In genomic region chr7:75755861-75756449, GRCm38 (mm10) we compare ENCODE assay signal across 14 mouse cellular contexts.
DNase-seq lines count a peak whose midpoint lies in the region; ATAC-seq and TF ChIP-seq lines count a peak whose summit lies in the region.
"Had no signal": no experiment of that assay in that cellular context is flagged by ENCODE, and none has a peak within 500 bp of the region (broad histone marks: within the 10 kb centered on the region; RNA-seq: fewer than 3 reads in every experiment).

No protein-coding gene starts in this region.

- peak overlapping the region; percentile 82 for H3K27ac ChIP-seq in hindbrain, embryonic 13.5 days
- H3K27ac ChIP-seq in midbrain, embryonic 15.5 days: peak overlapping the region; percentile 43
- H3K27ac ChIP-seq: embryonic facial prominence, embryonic 10.5 days; heart, embryonic 13.5 days; intestine, embryonic 15.5 days; limb, embryonic 10.5 days; midbrain, embryonic 12.5 days had no signal

- no peak overlapping the region for H3K9ac ChIP-seq in hindbrain, embryonic 13.5 days
- no peak overlapping the region for H3K9ac ChIP-seq in midbrain, embryonic 15.5 days
- H3K9ac ChIP-seq: heart, embryonic 13.5 days; intestine, embryonic 15.5 days; midbrain, embryonic 12.5 days had no signal

- H3K36me3 ChIP-seq in hindbrain, embryonic 13.5 days: peaks cover 7% of the 10 kb centered on the region
- no peaks in the 10 kb centered on the region for H3K36me3 ChIP-seq in midbrain, embryonic 15.5 days (replicated peaks)

- H3K4me3 ChIP-seq in hindbrain, embryonic 13.5 days: no peak overlapping the region
- H3K4me3 ChIP-seq in midbrain, embryonic 15.5 days: no peak overlapping the region
- H3K4me3 ChIP-seq: embryonic facial prominence, embryonic 10.5 days; heart, embryonic 13.5 days; intestine, embryonic 15.5 days; limb, embryonic 10.5 days; midbrain, embryonic 12.5 days had no signal

- H3K9me3 ChIP-seq in hindbrain, embryonic 13.5 days: no peaks in the 10 kb centered on the region
- no peaks in the 10 kb centered on the region for H3K9me3 ChIP-seq in midbrain, embryonic 15.5 days
- H3K9me3 ChIP-seq: embryonic facial prominence, embryonic 10.5 days; intestine, embryonic 15.5 days; limb, embryonic 10.5 days; midbrain, embryonic 12.5 days had no signal

- ATAC-seq in hindbrain, embryonic 13.5 days (ENCODE audit: low FRiP score): peak; percentile 76
- peak; percentile 73 for ATAC-seq in midbrain, embryonic 15.5 days (replicated peaks)
- ATAC-seq: intestine, embryonic 15.5 days had no signal

- peak; percentile 49 for DNase-seq in kidney, adult 11 months
- no peak for DNase-seq in kidney, postnatal 4 days
- DNase-seq in brain, embryonic 14.5 days (ENCODE audit: low read depth): peak; percentile 87
- DNase-seq in adrenal gland, adult (ENCODE audit: inconsistent age in 2 of 2, low spot score in 1 of 2): no peak
- DNase-seq in lung, adult 18-20 months: no peak
- no peak for DNase-seq in layer of hippocampus, postnatal 25 days (ENCODE audit: extremely low spot score in 1 of 2, low spot score in 1 of 2)
- DNase-seq: thymus, postnatal 36 days had no signal

- TF ChIP-seq CTCF in brain, embryonic 14.5 days (IDR thresholded peaks at IDR 0.05; ENCODE audit: borderline replicate concordance, extremely low read depth, insufficient read depth, insufficient read length): no peak

- H3K4me1 ChIP-seq in hindbrain, embryonic 13.5 days (replicated peaks): peaks cover 36% of the 10 kb centered on the region
- no peaks in the 10 kb centered on the region for H3K4me1 ChIP-seq in midbrain, embryonic 15.5 days
- H3K4me1 ChIP-seq: intestine, embryonic 15.5 days had no signal

- no peak overlapping the region for H3K4me2 ChIP-seq in hindbrain, embryonic 13.5 days
- H3K4me2 ChIP-seq in midbrain, embryonic 15.5 days: no peak overlapping the region
- H3K4me2 ChIP-seq: heart, embryonic 13.5 days; intestine, embryonic 15.5 days; midbrain, embryonic 12.5 days had no signal

- TF ChIP-seq POLR2A in brain, embryonic 14.5 days (IDR thresholded peaks at IDR 0.05; ENCODE audit: borderline replicate concordance, extremely low read depth, insufficient read depth, insufficient read length, poor library complexity, severe bottlenecking): no peak

- no peaks in the 10 kb centered on the region for H3K27me3 ChIP-seq in hindbrain, embryonic 13.5 days
- H3K27me3 ChIP-seq in midbrain, embryonic 15.5 days (replicated peaks): no peaks in the 10 kb centered on the region
- H3K27me3 ChIP-seq: heart, embryonic 13.5 days; intestine, embryonic 15.5 days; midbrain, embryonic 12.5 days had no signal

- WGBS in hindbrain, embryonic 13.5 days: 42% methylated on average over 8 of the region's 8 CpGs
- WGBS in midbrain, embryonic 15.5 days: 35% methylated on average over 8 of the region's 8 CpGs

Comparison
In these comparisons a context has a peak if more than half of its experiments do, and no peak if none do; other contexts are left out.
1. DNase-seq: peak in kidney, adult 11 months (single experiment) and brain, embryonic 14.5 days (single experiment); none in kidney, postnatal 4 days (0 of 2), adrenal gland, adult (0 of 2), lung, adult 18-20 months (0 of 2) and layer of hippocampus, postnatal 25 days (0 of 2).